2 mouse cellular contexts compared by ENCODE assay signal in genomic region chr14:54553454-54553974, GRCm38 (mm10).
A peak's percentile ranks its signal among the peaks of the same experiment; 100 is the strongest.
TF ChIP-seq lines count a peak whose summit lies in the region.

No protein-coding gene starts in this region.

TF ChIP-seq in MEL, 35 proteins besides CTCF, POLR2A, EP300 and RAD21 (continued from another document):
- no peak for TF ChIP-seq CHD1 (IDR thresholded peaks at IDR 0.05; ENCODE audit: low read depth, low read length)
- TF ChIP-seq RCOR1 (IDR thresholded peaks at IDR 0.05; ENCODE audit: low read depth, low read length), result 0 out of 2 replicates have a peak, but pooled peaks have one; percentile 8
- TF ChIP-seq MEF2A (IDR thresholded peaks at IDR 0.05; ENCODE audit: extremely low read depth, insufficient replicate concordance, low read depth, low read length, poor library complexity, severe bottlenecking), result no peak
- no peak for TF ChIP-seq ELF1 (IDR thresholded peaks at IDR 0.05; ENCODE audit: low read depth, low read length)
- peak; percentile 84 for TF ChIP-seq MXI1 (IDR thresholded peaks at IDR 0.05; ENCODE audit: low read depth, low read length)
- TF ChIP-seq TCF12 (IDR thresholded peaks at IDR 0.05; ENCODE audit: low read depth, low read length), result peak; percentile 57; the same call in 1 of the 2 replicates
- TF ChIP-seq MYB (IDR thresholded peaks at IDR 0.05; ENCODE audit: low read depth, low read length), result no peak; the same call in 1 of the 2 replicates
- TF ChIP-seq POLR2AphosphoS5 (IDR thresholded peaks at IDR 0.05; ENCODE audit: borderline replicate concordance, low read depth, low read length), result no peak
- no peak for TF ChIP-seq MAZ (IDR thresholded peaks at IDR 0.05; ENCODE audit: low read depth, low read length)
- TF ChIP-seq ZC3H11A (IDR thresholded peaks at IDR 0.05; ENCODE audit: low read depth, low read length), result no peak
- TF ChIP-seq ETS1 (IDR thresholded peaks at IDR 0.05; ENCODE audit: low read depth, low read length), result peak; percentile 81
- TF ChIP-seq GATA1 (IDR thresholded peaks at IDR 0.05; ENCODE audit: low read depth, low read length), result peak; percentile 60; the same call in 1 of the 2 replicates
- TF ChIP-seq SIN3A (IDR thresholded peaks at IDR 0.05; ENCODE audit: low read length), result peak; percentile 72
- TF ChIP-seq KAT2A (conservative IDR thresholded peaks at IDR 0.05; ENCODE audit: low read depth, low read length), result no peak
TF ChIP-seq in MEL: peak in this region for 8.

TF ChIP-seq in myocyte, 11 proteins besides CTCF, POLR2A, EP300 and RAD21 (continued from another document):
- TF ChIP-seq CEBPB (IDR thresholded peaks at IDR 0.05; ENCODE audit: insufficient read depth, poor library complexity, severe bottlenecking), result no peak
